Mouse (Mus musculus): ENCODE data around the gene Fignl2. TPM values are rescaled to one million over a fixed set of nuclear protein-coding genes. Genes with fewer than 3 reads are reported as not detected.

The Fignl2 gene
- polyA plus RNA-seq, 1 experiment from 2014 or later = 0.40 TPM

GRCm38 (mm10) chr15:101005717-101006116, 72.7 kb downstream of the Fignl2 start:
- no peaks in the 10 kb centered on the region for H3K9me3 ChIP-seq (ENCODE audit: control insufficient read depth, low read length)
- no peak for DNase-seq (ENCODE audit: low spot score)
- no peak overlapping the region for H3K4me2 ChIP-seq
- H3K4me1 ChIP-seq (replicated peaks; ENCODE audit: control insufficient read depth, insufficient read depth, low read length) = no peaks in the 10 kb centered on the region; the same call in 1 of the 2 replicates
- H3K27me3 ChIP-seq (replicated peaks; ENCODE audit: control insufficient read depth, insufficient read depth, low read length) = peaks cover 8% of the 10 kb centered on the region; the same call in 1 of the 2 replicates
- no peak overlapping the region for H3K4me3 ChIP-seq (ENCODE audit: low read depth, low read length)
- no peak for ATAC-seq (replicated peaks; ENCODE audit: low FRiP score)
- no peaks in the 10 kb centered on the region for H3K36me3 ChIP-seq (ENCODE audit: control insufficient read depth, insufficient read depth, low read length)
- H3K27ac ChIP-seq (ENCODE audit: low read depth, low read length) = no peak overlapping the region
- 72% methylated on average over 8 of the region's 8 CpGs for WGBS
- H3K9ac ChIP-seq (ENCODE audit: low read depth, low read length) = no peak overlapping the region

GRCm38 (mm10) chr15:101004538-101004937, 73.8 kb downstream of the Fignl2 start:
- Histone ChIP-seq H3K4me2 (no peak overlapping the region), H3K27me3 (replicated peaks; ENCODE audit: control insufficient read depth, insufficient read depth, low read length) (peaks cover 8% of the 10 kb centered on the region; the same call in 1 of the 2 replicates), H3K9ac (ENCODE audit: low read depth, low read length) (no peak overlapping the region), H3K4me1 (replicated peaks; ENCODE audit: control insufficient read depth, insufficient read depth, low read length) (no peaks in the 10 kb centered on the region; the same call in 1 of the 2 replicates), H3K36me3 (ENCODE audit: control insufficient read depth, insufficient read depth, low read length) (no peaks in the 10 kb centered on the region), H3K27ac (ENCODE audit: low read depth, low read length) (no peak overlapping the region), H3K4me3 (ENCODE audit: low read depth, low read length) (no peak overlapping the region), H3K9me3 (ENCODE audit: control insufficient read depth, low read length) (no peaks in the 10 kb centered on the region)
- no peak for ATAC-seq (replicated peaks; ENCODE audit: low FRiP score)
- no peak for DNase-seq (ENCODE audit: low spot score)
- 63% methylated on average over 3 of the region's 3 CpGs for WGBS

GRCm38 (mm10) chr15:101002466-101002865, 75.9 kb downstream of the Fignl2 start:
- Histone ChIP-seq H3K4me1 (replicated peaks; ENCODE audit: control insufficient read depth, insufficient read depth, low read length) (no peaks in the 10 kb centered on the region; the same call in 1 of the 2 replicates), H3K27me3 (replicated peaks; ENCODE audit: control insufficient read depth, insufficient read depth, low read length) (peaks cover 8% of the 10 kb centered on the region; the same call in 1 of the 2 replicates), H3K9ac (ENCODE audit: low read depth, low read length) (no peak overlapping the region), H3K9me3 (ENCODE audit: control insufficient read depth, low read length) (no peaks in the 10 kb centered on the region), H3K4me2 (no peak overlapping the region), H3K27ac (ENCODE audit: low read depth, low read length) (no peak overlapping the region), H3K4me3 (ENCODE audit: low read depth, low read length) (no peak overlapping the region), H3K36me3 (ENCODE audit: control insufficient read depth, insufficient read depth, low read length) (no peaks in the 10 kb centered on the region)
- DNase-seq (ENCODE audit: low spot score) (no peak), ATAC-seq (replicated peaks; ENCODE audit: low FRiP score) (no peak)
- WGBS = 76% methylated on average over 3 of the region's 3 CpGs

GRCm38 (mm10) chr15:101001685-101002084, 76.7 kb downstream of the Fignl2 start:
- Histone ChIP-seq H3K4me2 (no peak overlapping the region), H3K27me3 (replicated peaks; ENCODE audit: control insufficient read depth, insufficient read depth, low read length) (peaks cover 8% of the 10 kb centered on the region; the same call in 1 of the 2 replicates), H3K4me3 (ENCODE audit: low read depth, low read length) (no peak overlapping the region), H3K27ac (ENCODE audit: low read depth, low read length) (no peak overlapping the region), H3K4me1 (replicated peaks; ENCODE audit: control insufficient read depth, insufficient read depth, low read length) (no peaks in the 10 kb centered on the region; the same call in 1 of the 2 replicates), H3K9ac (ENCODE audit: low read depth, low read length) (no peak overlapping the region), H3K9me3 (ENCODE audit: control insufficient read depth, low read length) (no peaks in the 10 kb centered on the region), H3K36me3 (ENCODE audit: control insufficient read depth, insufficient read depth, low read length) (no peaks in the 10 kb centered on the region)
- ATAC-seq (replicated peaks; ENCODE audit: low FRiP score) = no peak
- no peak for DNase-seq (ENCODE audit: low spot score)
- 91% methylated on average over 1 of the region's 1 CpGs for WGBS

Other genes with a start within 250 kb of the Fignl2 start
- 0.71 and 0.73 TPM in 2 replicates for gene Scn8a, start 208.7 kb downstream of the Fignl2 start, polyA plus RNA-seq (2014; fragmentation: Nextera tagmentation; extraction: Ambion mirVana)
- gene Gm47841, start 31.2 kb downstream of the Fignl2 start, polyA plus RNA-seq (2014; fragmentation: Nextera tagmentation; extraction: Ambion mirVana) = not detected in 2 replicates
- gene Ankrd33, start 37.2 kb upstream of the Fignl2 start, polyA plus RNA-seq (2014; fragmentation: Nextera tagmentation; extraction: Ambion mirVana) = not detected in 2 replicates
- gene Acvrl1, start 50.0 kb upstream of the Fignl2 start, polyA plus RNA-seq (2014; fragmentation: Nextera tagmentation; extraction: Ambion mirVana) = 2.5 TPM in 2 replicates
- gene Acvr1b, start 95.5 kb upstream of the Fignl2 start, polyA plus RNA-seq (2014; fragmentation: Nextera tagmentation; extraction: Ambion mirVana) = 4.2 and 4.4 TPM in 2 replicates
- 1.5 and 1.7 TPM in 2 replicates for gene Grasp, start 145.6 kb upstream of the Fignl2 start, polyA plus RNA-seq (2014; fragmentation: Nextera tagmentation; extraction: Ambion mirVana)
- gene Nr4a1, start 175.7 kb upstream of the Fignl2 start, polyA plus RNA-seq (2014; fragmentation: Nextera tagmentation; extraction: Ambion mirVana) = 1.8 and 2.4 TPM in 2 replicates
- 52.6 and 54.9 TPM in 2 replicates for gene Atg101, start 205.7 kb upstream of the Fignl2 start, polyA plus RNA-seq (2014; fragmentation: Nextera tagmentation; extraction: Ambion mirVana)
- gene 6030408B16Rik, start 214.6 kb upstream of the Fignl2 start, polyA plus RNA-seq (2014; fragmentation: Nextera tagmentation; extraction: Ambion mirVana) = 0.58 and 0.94 TPM in 2 replicates